Mouse (Mus musculus): ENCODE results near the gene H2al1j.

DNA sequence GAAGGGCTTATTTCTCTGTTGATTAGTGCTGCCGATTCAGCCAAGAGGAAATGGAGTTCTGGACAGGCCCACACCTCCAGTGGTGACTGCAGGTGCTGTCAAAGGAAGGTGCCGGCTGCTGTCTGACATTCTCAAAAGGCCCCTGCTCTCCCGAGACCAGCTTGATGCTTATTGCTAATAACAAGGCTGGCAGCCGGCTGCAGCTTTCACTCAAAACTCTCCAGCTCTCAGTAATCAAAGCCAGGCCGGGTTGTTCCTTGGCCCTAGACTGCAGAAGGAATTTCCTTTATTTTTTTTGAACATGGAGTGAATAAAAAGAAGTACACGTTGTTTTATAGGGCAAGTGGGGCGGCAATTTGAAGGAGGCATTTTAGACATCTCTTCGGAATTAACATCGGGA is 18.1 kb downstream of the H2al1j start:
- TF ChIP-seq CTCF (conservative IDR thresholded peaks at IDR 0.05; ENCODE audit: insufficient read depth, insufficient read length, low read depth, low read length), result no peak
- TF ChIP-seq POLR2A (IDR thresholded peaks at IDR 0.05; ENCODE audit: low read depth, low read length), result no peak

Measured in kidney, adult 2 months (tissue).